In genomic region chr3:21947320-21948073, GRCm38 (mm10) we compare ENCODE assay signal across 15 mouse cellular contexts.
DNase-seq lines count a peak whose midpoint lies in the region; ATAC-seq and TF ChIP-seq lines count a peak whose summit lies in the region.
"Had no signal": no experiment of that assay in that cellular context is flagged by ENCODE, and none has a peak within 500 bp of the region (broad histone marks: within the 10 kb centered on the region; RNA-seq: fewer than 3 reads in every experiment).

No protein-coding gene starts in this region.

- no peak for TF ChIP-seq EP300 in CH12.LX (IDR thresholded peaks at IDR 0.05; ENCODE audit: low read length)

- H3K79me2 ChIP-seq in CH12.LX (replicated peaks; ENCODE audit: control insufficient read depth, extremely low read depth, insufficient read depth, poor library complexity, severe bottlenecking): no peaks in the 10 kb centered on the region

- H3K27me3 ChIP-seq in hindbrain, embryonic 10.5 days (ENCODE audit: insufficient read depth, poor library complexity, severe bottlenecking): no peaks in the 10 kb centered on the region
- no peaks in the 10 kb centered on the region for H3K27me3 ChIP-seq in hindbrain, postnatal 0 days (ENCODE audit: insufficient read depth, low read length)
- no peaks in the 10 kb centered on the region for H3K27me3 ChIP-seq in CH12.LX (replicated peaks)
- no peaks in the 10 kb centered on the region for H3K27me3 ChIP-seq in midbrain, embryonic 12.5 days
- no peaks in the 10 kb centered on the region for H3K27me3 ChIP-seq in cerebellum, adult 2 months (ENCODE audit: control insufficient read depth, insufficient read depth, low read length)
- H3K27me3 ChIP-seq: limb, embryonic 15.5 days; Patski had no signal

- ATAC-seq in hindbrain, postnatal 0 days: no peak
- peak; percentile 67 for ATAC-seq in midbrain, embryonic 12.5 days (ENCODE audit: low FRiP score, low read depth)
- ATAC-seq: Patski had no signal

- no peak overlapping the region for H3K4me3 ChIP-seq in hindbrain, embryonic 10.5 days
- H3K4me3 ChIP-seq in hindbrain, postnatal 0 days (ENCODE audit: low read length): no peak overlapping the region
- no peak overlapping the region for H3K4me3 ChIP-seq in CH12.LX (replicated peaks in 1 of 3; ENCODE audit: low read depth in 2 of 3, low read length in 2 of 3, poor library complexity in 1 of 3)
- no peak overlapping the region for H3K4me3 ChIP-seq in midbrain, embryonic 12.5 days
- no peak overlapping the region for H3K4me3 ChIP-seq in cerebellum, adult 2 months (replicated peaks; ENCODE audit: insufficient read depth, low read depth, low read length)
- H3K4me3 ChIP-seq: limb, embryonic 15.5 days had no signal

- H3K27ac ChIP-seq in hindbrain, embryonic 10.5 days: peak overlapping the region; percentile 51
- no peak overlapping the region for H3K27ac ChIP-seq in hindbrain, postnatal 0 days
- H3K27ac ChIP-seq in CH12.LX (ENCODE audit: insufficient read depth, low read depth): no peak overlapping the region
- H3K27ac ChIP-seq in midbrain, embryonic 12.5 days (replicated peaks): peak overlapping the region; percentile 17; the same call in 1 of the 2 replicates
- H3K27ac ChIP-seq in cerebellum, adult 2 months (ENCODE audit: insufficient read depth, low read length): no peak overlapping the region
- H3K27ac ChIP-seq: limb, embryonic 15.5 days had no signal

- DNase-seq in hindbrain, embryonic 10.5 days (ENCODE audit: low spot score): no peak
- no peak for DNase-seq in hindbrain, postnatal 0 days (ENCODE audit: low spot score)
- DNase-seq in CH12.LX (ENCODE audit: extremely low read depth): no peak
- peak; percentile 22 for DNase-seq in embryo, embryonic 9.5 days (ENCODE audit: extremely low spot score)
- no peak for DNase-seq in left cerebral cortex, postnatal 36 days (ENCODE audit: low spot score in 2 of 2)
- no peak for DNase-seq in layer of hippocampus, postnatal 25 days (ENCODE audit: extremely low spot score in 1 of 2, low spot score in 1 of 2)
- no peak for DNase-seq in cerebellum, adult 2 months
- DNase-seq: adrenal gland, postnatal 14 days; gastrocnemius, postnatal 14 days; kidney, adult 8-10 months; right cerebral cortex, postnatal 4 days; thymus, postnatal 14 days had no signal

- intact Hi-C loops in left cerebral cortex, postnatal 36 days (cut with DNase I): no loop called here

- 12% methylated on average over 3 of the region's 3 CpGs for WGBS in hindbrain, embryonic 10.5 days
- WGBS in hindbrain, postnatal 0 days: 19% methylated on average over 3 of the region's 3 CpGs
- WGBS in midbrain, embryonic 12.5 days: 16% methylated on average over 3 of the region's 3 CpGs
- WGBS in cerebellum, adult 2 months: 68% methylated on average over 3 of the region's 3 CpGs

- H3K9ac ChIP-seq in hindbrain, postnatal 0 days (replicated peaks; ENCODE audit: low read length): no peak overlapping the region
- H3K9ac ChIP-seq in CH12.LX (ENCODE audit: insufficient read depth, low read depth): no peak overlapping the region; the same call in 1 of the 2 replicates
- no peak overlapping the region for H3K9ac ChIP-seq in midbrain, embryonic 12.5 days (replicated peaks)
- H3K9ac ChIP-seq: limb, embryonic 15.5 days had no signal

- no peak for TF ChIP-seq CTCF in hindbrain, postnatal 0 days (IDR thresholded peaks at IDR 0.05; ENCODE audit: low read depth)
- no peak for TF ChIP-seq CTCF in CH12.LX (conservative IDR thresholded peaks at IDR 0.05 in 1 of 2, IDR thresholded peaks at IDR 0.05 in 1 of 2; ENCODE audit: low read depth in 2 of 2, low read length in 2 of 2)
- no peak for TF ChIP-seq CTCF in cerebellum, adult 2 months (IDR thresholded peaks at IDR 0.05; ENCODE audit: borderline replicate concordance, insufficient read depth, low read depth, low read length)

- H3K9me3 ChIP-seq in hindbrain, embryonic 10.5 days: no peaks in the 10 kb centered on the region
- H3K9me3 ChIP-seq in hindbrain, postnatal 0 days (ENCODE audit: low read length): no peaks in the 10 kb centered on the region
- no peaks in the 10 kb centered on the region for H3K9me3 ChIP-seq in CH12.LX (replicated peaks; ENCODE audit: low read length)
- H3K9me3 ChIP-seq in midbrain, embryonic 12.5 days: no peaks in the 10 kb centered on the region
- H3K9me3 ChIP-seq: limb, embryonic 15.5 days had no signal

- no peak overlapping the region for H3K4me2 ChIP-seq in hindbrain, postnatal 0 days (ENCODE audit: low read depth, low read length)
- peak overlapping the region; percentile 54; the same call in 1 of the 2 replicates for H3K4me2 ChIP-seq in CH12.LX (ENCODE audit: insufficient read depth, low read depth, poor library complexity, severe bottlenecking)
- H3K4me2 ChIP-seq in midbrain, embryonic 12.5 days (replicated peaks): no peak overlapping the region
- H3K4me2 ChIP-seq: limb, embryonic 15.5 days had no signal

- H3K36me3 ChIP-seq in hindbrain, embryonic 10.5 days: no peaks in the 10 kb centered on the region
- no peaks in the 10 kb centered on the region for H3K36me3 ChIP-seq in hindbrain, postnatal 0 days (ENCODE audit: insufficient read depth, low read length)
- no peaks in the 10 kb centered on the region for H3K36me3 ChIP-seq in CH12.LX (replicated peaks in 1 of 2; ENCODE audit: control insufficient read depth in 1 of 2, insufficient read depth in 1 of 2, low read length in 1 of 2)
- no peaks in the 10 kb centered on the region for H3K36me3 ChIP-seq in midbrain, embryonic 12.5 days
- H3K36me3 ChIP-seq: limb, embryonic 15.5 days had no signal

- TF ChIP-seq POLR2A in CH12.LX (IDR thresholded peaks at IDR 0.05; ENCODE audit: low read depth, low read length): no peak
- TF ChIP-seq POLR2A in cerebellum, adult 2 months (IDR thresholded peaks at IDR 0.05; ENCODE audit: borderline replicate concordance, insufficient read depth, low read length): no peak

- peaks cover 48% of the 10 kb centered on the region for H3K4me1 ChIP-seq in hindbrain, embryonic 10.5 days (replicated peaks)
- no peaks in the 10 kb centered on the region for H3K4me1 ChIP-seq in hindbrain, postnatal 0 days (ENCODE audit: insufficient read depth, low read length)
- H3K4me1 ChIP-seq in CH12.LX (ENCODE audit: control insufficient read depth in 1 of 2, insufficient read depth in 2 of 2): peaks cover 41 to 96% of the 10 kb centered on the region in 2 experiments
- peaks cover 9% of the 10 kb centered on the region for H3K4me1 ChIP-seq in midbrain, embryonic 12.5 days
- H3K4me1 ChIP-seq in cerebellum, adult 2 months (ENCODE audit: control insufficient read depth, insufficient read depth, low read length): no peaks in the 10 kb centered on the region
- H3K4me1 ChIP-seq: limb, embryonic 15.5 days had no signal

- dilution Hi-C loops in CH12.LX (cut with MboI; ENCODE audit: extremely low pct_ligation_motif_present, extremely low pct_unique_long_range_greater_than_20kb, low sequenced_read_pairs): no loop called here

- in situ Hi-C loops in CH12.LX (cut with MboI; ENCODE audit: low pct_ligation_motif_present, low pct_unique_long_range_greater_than_20kb, low sequenced_read_pairs): loop anchor here (25.0 kb wide), 2 partner anchors 460 to 1285 kb away; no protein-coding TSS in a partner anchor

- TF ChIP-seq RAD21 in CH12.LX (IDR thresholded peaks at IDR 0.05; ENCODE audit: low read depth, low read length): no peak

TF ChIP-seq in CH12.LX, 34 proteins besides CTCF, POLR2A, EP300 and RAD21:
- TF ChIP-seq RCOR1 (conservative IDR thresholded peaks at IDR 0.05; ENCODE audit: low read depth, low read length) (no peak), PAX5 (IDR thresholded peaks at IDR 0.05; ENCODE audit: low read length) (no peak), BHLHE40 (IDR thresholded peaks at IDR 0.05; ENCODE audit: low read depth, low read length) (no peak)

Comparison
In these comparisons a context has a peak if more than half of its experiments do, and no peak if none do; other contexts are left out.
1. H3K27ac ChIP-seq: peak in hindbrain, embryonic 10.5 days (single experiment) and midbrain, embryonic 12.5 days (single experiment); none in hindbrain, postnatal 0 days (single experiment), CH12.LX (single experiment) and cerebellum, adult 2 months (single experiment).